Mouse (Mus musculus): ENCODE data around the gene Olfr551. TPM values are rescaled to one million over a fixed set of nuclear protein-coding genes. Genes with fewer than 3 reads are reported as not detected.

Olfr551 gene
- polyA plus RNA-seq, 1 experiment from 2014 or later: not detected

GRCm38 (mm10) chr7:102564999-102565997, 26.4 kb downstream of the Olfr551 start, which contains the start of gene Trim21:
TSS of gene Trim21 (minus strand) at chr7:102565486.
- H3K27ac ChIP-seq (ENCODE audit: low read depth, low read length): 0 out of 2 replicates have a peak within 1 kb of the TSS, but pooled peaks have one; percentile 54
- WGBS: 11% methylated on average over 10 of the region's 10 CpGs
- no peaks in the 10 kb centered on the region for H3K27me3 ChIP-seq (replicated peaks; ENCODE audit: control insufficient read depth, insufficient read depth, low read length)
- TF ChIP-seq CTCF (IDR thresholded peaks at IDR 0.05; ENCODE audit: low read depth): no peak
- peak within 1 kb of the TSS; percentile 59 for H3K9ac ChIP-seq (ENCODE audit: low read depth, low read length)
- H3K4me3 ChIP-seq (ENCODE audit: low read depth, low read length): peak within 1 kb of the TSS; percentile 78
- peak within 1 kb of the TSS; percentile 73 for H3K4me2 ChIP-seq (replicated peaks; ENCODE audit: low read depth)
- peak; percentile 99 for ATAC-seq
- no peaks in the 10 kb centered on the region for H3K4me1 ChIP-seq (replicated peaks; ENCODE audit: control insufficient read depth, insufficient read depth, low read length)
- peaks cover 25% of the 10 kb centered on the region for H3K36me3 ChIP-seq (ENCODE audit: control insufficient read depth, insufficient read depth)
- H3K9me3 ChIP-seq (ENCODE audit: control insufficient read depth): no peaks in the 10 kb centered on the region

- Histone ChIP-seq H3K27me3 (replicated peaks; ENCODE audit: control insufficient read depth, insufficient read depth, low read length) (no peaks in the 10 kb centered on the region), H3K4me2 (replicated peaks; ENCODE audit: low read depth) (no peak overlapping the region), H3K9ac (ENCODE audit: low read depth, low read length) (no peak overlapping the region), H3K9me3 (ENCODE audit: control insufficient read depth) (no peaks in the 10 kb centered on the region), H3K4me1 (replicated peaks; ENCODE audit: control insufficient read depth, insufficient read depth, low read length) (no peaks in the 10 kb centered on the region), H3K36me3 (ENCODE audit: control insufficient read depth, insufficient read depth) (no peaks in the 10 kb centered on the region), H3K27ac (ENCODE audit: low read depth, low read length) (no peak overlapping the region), H3K4me3 (ENCODE audit: low read depth, low read length) (no peak overlapping the region)
- 76% methylated on average over 3 of the region's 3 CpGs for WGBS
- no peak for TF ChIP-seq CTCF (IDR thresholded peaks at IDR 0.05; ENCODE audit: low read depth)
- no peak for ATAC-seq
Observed at GRCm38 (mm10) chr7:102553279-102553678, 38.4 kb downstream of the Olfr551 start.

GRCm38 (mm10) chr7:102549570-102549969, 42.1 kb downstream of the Olfr551 start, which contains the start of gene Olfr549:
TSS of gene Olfr549 (plus strand) at chr7:102549870.
- no peak within 1 kb of the TSS for H3K27ac ChIP-seq (ENCODE audit: low read depth, low read length)
- no peaks in the 10 kb centered on the region for H3K4me1 ChIP-seq (replicated peaks; ENCODE audit: control insufficient read depth, insufficient read depth, low read length)
- H3K4me2 ChIP-seq (replicated peaks; ENCODE audit: low read depth): no peak within 1 kb of the TSS
- H3K4me3 ChIP-seq (ENCODE audit: low read depth, low read length): no peak within 1 kb of the TSS
- no peak for TF ChIP-seq CTCF (IDR thresholded peaks at IDR 0.05; ENCODE audit: low read depth)
- ATAC-seq: no peak
- 89% methylated on average over 3 of the region's 3 CpGs for WGBS
- no peaks in the 10 kb centered on the region for H3K27me3 ChIP-seq (replicated peaks; ENCODE audit: control insufficient read depth, insufficient read depth, low read length)
- no peak within 1 kb of the TSS for H3K9ac ChIP-seq (ENCODE audit: low read depth, low read length)
- no peaks in the 10 kb centered on the region for H3K36me3 ChIP-seq (ENCODE audit: control insufficient read depth, insufficient read depth)
- H3K9me3 ChIP-seq (ENCODE audit: control insufficient read depth): no peaks in the 10 kb centered on the region

GRCm38 (mm10) chr7:102541251-102541650, 50.4 kb downstream of the Olfr551 start:
- H3K9me3 ChIP-seq (ENCODE audit: control insufficient read depth): no peaks in the 10 kb centered on the region
- no peak overlapping the region for H3K27ac ChIP-seq (ENCODE audit: low read depth, low read length)
- WGBS: 55% methylated on average over 3 of the region's 3 CpGs
- H3K36me3 ChIP-seq (ENCODE audit: control insufficient read depth, insufficient read depth): no peaks in the 10 kb centered on the region
- TF ChIP-seq CTCF (IDR thresholded peaks at IDR 0.05; ENCODE audit: low read depth): no peak
- no peak for ATAC-seq
- no peak overlapping the region for H3K4me3 ChIP-seq (ENCODE audit: low read depth, low read length)
- H3K9ac ChIP-seq (ENCODE audit: low read depth, low read length): no peak overlapping the region
- no peaks in the 10 kb centered on the region for H3K4me1 ChIP-seq (replicated peaks; ENCODE audit: control insufficient read depth, insufficient read depth, low read length)
- no peaks in the 10 kb centered on the region for H3K27me3 ChIP-seq (replicated peaks; ENCODE audit: control insufficient read depth, insufficient read depth, low read length)
- no peak overlapping the region for H3K4me2 ChIP-seq (replicated peaks; ENCODE audit: low read depth)

DNA sequence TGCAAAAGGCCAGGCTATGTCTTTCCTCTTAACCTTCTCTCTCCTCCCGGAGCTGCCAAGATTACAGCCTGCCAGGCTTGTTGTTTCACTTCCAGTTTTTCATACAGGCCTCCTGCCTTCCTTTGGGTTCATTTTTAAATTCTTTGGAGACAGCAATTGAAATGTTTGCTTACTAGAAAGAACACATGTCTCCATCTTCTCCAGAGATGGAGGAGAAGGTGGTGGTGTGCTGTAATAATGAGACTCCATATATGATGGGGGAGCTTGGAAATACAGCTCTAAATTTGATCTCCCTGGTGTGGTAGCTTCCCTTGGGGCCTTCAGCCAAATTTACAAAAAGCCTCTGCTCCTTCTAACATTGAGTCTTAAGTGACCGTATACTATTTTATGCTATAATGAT, 51.1 kb downstream of the Olfr551 start, which contains the start of gene Olfr548-ps1:
Gene Olfr548-ps1 (plus strand): TSS at position 301 of the 400 bp plus-strand sequence.
- no peaks in the 10 kb centered on the region for H3K36me3 ChIP-seq (ENCODE audit: control insufficient read depth, insufficient read depth)
- no peaks in the 10 kb centered on the region for H3K27me3 ChIP-seq (replicated peaks; ENCODE audit: control insufficient read depth, insufficient read depth, low read length)
- ATAC-seq: no peak
- H3K27ac ChIP-seq (ENCODE audit: low read depth, low read length): no peak within 1 kb of the TSS
- no peaks in the 10 kb centered on the region for H3K9me3 ChIP-seq (ENCODE audit: control insufficient read depth)
- WGBS: 86% methylated on average over 2 of the region's 2 CpGs
- no peaks in the 10 kb centered on the region for H3K4me1 ChIP-seq (replicated peaks; ENCODE audit: control insufficient read depth, insufficient read depth, low read length)
- H3K4me2 ChIP-seq (replicated peaks; ENCODE audit: low read depth): no peak within 1 kb of the TSS
- no peak within 1 kb of the TSS for H3K4me3 ChIP-seq (ENCODE audit: low read depth, low read length)
- TF ChIP-seq CTCF (IDR thresholded peaks at IDR 0.05; ENCODE audit: low read depth): no peak
- no peak within 1 kb of the TSS for H3K9ac ChIP-seq (ENCODE audit: low read depth, low read length)

- Histone ChIP-seq H3K9ac (ENCODE audit: low read depth, low read length) (no peak within 1 kb of the TSS), H3K27me3 (replicated peaks; ENCODE audit: control insufficient read depth, insufficient read depth, low read length) (no peaks in the 10 kb centered on the region), H3K4me3 (ENCODE audit: low read depth, low read length) (no peak within 1 kb of the TSS), H3K4me1 (replicated peaks; ENCODE audit: control insufficient read depth, insufficient read depth, low read length) (no peaks in the 10 kb centered on the region), H3K36me3 (ENCODE audit: control insufficient read depth, insufficient read depth) (no peaks in the 10 kb centered on the region), H3K27ac (ENCODE audit: low read depth, low read length) (no peak within 1 kb of the TSS), H3K9me3 (ENCODE audit: control insufficient read depth) (no peaks in the 10 kb centered on the region), H3K4me2 (replicated peaks; ENCODE audit: low read depth) (no peak within 1 kb of the TSS)
- TF ChIP-seq CTCF (IDR thresholded peaks at IDR 0.05; ENCODE audit: low read depth): no peak
- no peak for ATAC-seq
- WGBS: 79% methylated on average over 1 of the region's 1 CpGs
Observed at GRCm38 (mm10) chr7:102534449-102534848, 57.2 kb downstream of the Olfr551 start, which contains the start of gene Olfr547. TSS of gene Olfr547 (plus strand) at chr7:102534749.

Other genes starting within 250 kb of the Olfr551 start
- gene Rrm1, start 150.2 kb downstream of the Olfr551 start, polyA plus RNA-seq (2015; fragmentation: Nextera tagmentation; extraction: Ambion mirVana): 22.7 and 23.4 TPM in 2 replicates
- not detected in 2 replicates for gene Olfr543, start 110.2 kb downstream of the Olfr551 start, polyA plus RNA-seq (2015; fragmentation: Nextera tagmentation; extraction: Ambion mirVana)
- gene Olfr544, start 103.6 kb downstream of the Olfr551 start, polyA plus RNA-seq (2015; fragmentation: Nextera tagmentation; extraction: Ambion mirVana): 0.04 TPM in 1 of 2 replicates, not detected in the other
- not detected in 2 replicates for gene Olfr545, start 92.3 kb downstream of the Olfr551 start, polyA plus RNA-seq (2015; fragmentation: Nextera tagmentation; extraction: Ambion mirVana)
- gene Olfr547, start 57.1 kb downstream of the Olfr551 start, polyA plus RNA-seq (2015; fragmentation: Nextera tagmentation; extraction: Ambion mirVana): not detected in 2 replicates
- not detected in 2 replicates for gene Olfr548-ps1, start 51.0 kb downstream of the Olfr551 start, polyA plus RNA-seq (2015; fragmentation: Nextera tagmentation; extraction: Ambion mirVana)
- gene Olfr549, start 42.0 kb downstream of the Olfr551 start, polyA plus RNA-seq (2015; fragmentation: Nextera tagmentation; extraction: Ambion mirVana): not detected in 2 replicates
- gene Trim21, start 26.4 kb downstream of the Olfr551 start, polyA plus RNA-seq (2015; fragmentation: Nextera tagmentation; extraction: Ambion mirVana): 0.48 and 0.66 TPM in 2 replicates
- gene Olfr550, start 20.4 kb downstream of the Olfr551 start, polyA plus RNA-seq (2015; fragmentation: Nextera tagmentation; extraction: Ambion mirVana): not detected in 2 replicates
- gene Olfr552, start 5.9 kb upstream of the Olfr551 start, polyA plus RNA-seq (2015; fragmentation: Nextera tagmentation; extraction: Ambion mirVana): not detected in 2 replicates
- not detected in 2 replicates for gene Olfr553, start 26.3 kb upstream of the Olfr551 start, polyA plus RNA-seq (2015; fragmentation: Nextera tagmentation; extraction: Ambion mirVana)
- gene Olfr554, start 46.5 kb upstream of the Olfr551 start, polyA plus RNA-seq (2015; fragmentation: Nextera tagmentation; extraction: Ambion mirVana): not detected in 2 replicates
- gene Olfr555, start 66.9 kb upstream of the Olfr551 start, polyA plus RNA-seq (2015; fragmentation: Nextera tagmentation; extraction: Ambion mirVana): not detected in 2 replicates
- not detected in 2 replicates for gene Olfr556, start 73.0 kb upstream of the Olfr551 start, polyA plus RNA-seq (2015; fragmentation: Nextera tagmentation; extraction: Ambion mirVana)
- gene Trim68, start 95.4 kb upstream of the Olfr551 start, polyA plus RNA-seq (2015; fragmentation: Nextera tagmentation; extraction: Ambion mirVana): 3.6 and 4.3 TPM in 2 replicates
- gene Olfr557, start 104.0 kb upstream of the Olfr551 start, polyA plus RNA-seq (2015; fragmentation: Nextera tagmentation; extraction: Ambion mirVana): not detected in 2 replicates
- gene Olfr558, start 110.3 kb upstream of the Olfr551 start, polyA plus RNA-seq (2015; fragmentation: Nextera tagmentation; extraction: Ambion mirVana): 0.38 and 0.48 TPM in 2 replicates
- not detected in 2 replicates for gene Olfr33, start 127.2 kb upstream of the Olfr551 start, polyA plus RNA-seq (2015; fragmentation: Nextera tagmentation; extraction: Ambion mirVana)
- gene Olfr559, start 135.6 kb upstream of the Olfr551 start, polyA plus RNA-seq (2015; fragmentation: Nextera tagmentation; extraction: Ambion mirVana): not detected in 2 replicates
- gene Olfr560, start 167.5 kb upstream of the Olfr551 start, polyA plus RNA-seq (2015; fragmentation: Nextera tagmentation; extraction: Ambion mirVana): not detected in 2 replicates
- 0.12 and 0.23 TPM in 2 replicates for gene Olfr78, start 167.6 kb upstream of the Olfr551 start, polyA plus RNA-seq (2015; fragmentation: Nextera tagmentation; extraction: Ambion mirVana)
- not detected in 2 replicates for gene Olfr561, start 179.3 kb upstream of the Olfr551 start, polyA plus RNA-seq (2015; fragmentation: Nextera tagmentation; extraction: Ambion mirVana)
- not detected in 2 replicates for gene Olfr564, start 211.6 kb upstream of the Olfr551 start, polyA plus RNA-seq (2015; fragmentation: Nextera tagmentation; extraction: Ambion mirVana)